Mouse (Mus musculus) ovary, adult 10 weeks (tissue): ENCODE data around the gene Gm13088. TPM values are rescaled to one million over a fixed set of nuclear protein-coding genes. Genes with fewer than 3 reads are reported as not detected.

ENCODE experiments used
- polyA plus RNA-seq: library from polyadenylated mRNA; stranded (reverse); fragments of 350-450 nt; fragmentation: Illumina TruSeq; extraction: RNeasy Lipid Tissue Mini Kit (QIAGEN cat#74804); gene quantifications from one replicate; pipeline ENCODE4 v1.2.3, GENCODE M21; 2014

Gene Gm13088
- not detected for polyA plus RNA-seq

GRCm38 (mm10) chr4:143657146-143657545, at the start of gene Gm13088:
Gene Gm13088, minus strand, starts transcription at chr4:143657246.

GRCm38 (mm10) chr4:143702611-143703010, 45.6 kb upstream of the Gm13088 start, which contains the start of gene Gm13089:
Gene Gm13089, minus strand, starts transcription at chr4:143702711.

GRCm38 (mm10) chr4:143614703-143615102, 42.3 kb downstream of the Gm13088 start, which contains the start of gene Gm13083:
Gene Gm13083, plus strand, starts transcription at chr4:143615003.

Other genes with a start within 250 kb of the Gm13088 start
- 19.9 TPM for gene Pramef8, start 244.8 kb downstream of the Gm13088 start, polyA plus RNA-seq
- 38.5 TPM for gene Oog4, start 206.9 kb downstream of the Gm13088 start, polyA plus RNA-seq
- not detected for gene Gm13043, start 145.9 kb downstream of the Gm13088 start, polyA plus RNA-seq
- gene Gm13040, start 121.3 kb downstream of the Gm13088 start, polyA plus RNA-seq = not detected
- not detected for gene BC080695, start 105.5 kb downstream of the Gm13088 start, polyA plus RNA-seq
- gene Gm13057, start 105.5 kb downstream of the Gm13088 start, polyA plus RNA-seq = not detected
- not detected for gene Gm13083, start 42.2 kb downstream of the Gm13088 start, polyA plus RNA-seq
- gene Gm13089, start 45.5 kb upstream of the Gm13088 start, polyA plus RNA-seq = 9.5 TPM
- gene Gm13078, start 62.2 kb upstream of the Gm13088 start, polyA plus RNA-seq = not detected
- 76.3 TPM for gene Gm13023, start 132.1 kb upstream of the Gm13088 start, polyA plus RNA-seq
- 104 TPM for gene Gm13084, start 158.8 kb upstream of the Gm13088 start, polyA plus RNA-seq
- gene Gm13103, start 189.3 kb upstream of the Gm13088 start, polyA plus RNA-seq = 54.2 TPM
- not detected for gene Pramef6, start 243.1 kb upstream of the Gm13088 start, polyA plus RNA-seq